Mouse (Mus musculus): ENCODE measurements around the gene Ints3.

DNA sequence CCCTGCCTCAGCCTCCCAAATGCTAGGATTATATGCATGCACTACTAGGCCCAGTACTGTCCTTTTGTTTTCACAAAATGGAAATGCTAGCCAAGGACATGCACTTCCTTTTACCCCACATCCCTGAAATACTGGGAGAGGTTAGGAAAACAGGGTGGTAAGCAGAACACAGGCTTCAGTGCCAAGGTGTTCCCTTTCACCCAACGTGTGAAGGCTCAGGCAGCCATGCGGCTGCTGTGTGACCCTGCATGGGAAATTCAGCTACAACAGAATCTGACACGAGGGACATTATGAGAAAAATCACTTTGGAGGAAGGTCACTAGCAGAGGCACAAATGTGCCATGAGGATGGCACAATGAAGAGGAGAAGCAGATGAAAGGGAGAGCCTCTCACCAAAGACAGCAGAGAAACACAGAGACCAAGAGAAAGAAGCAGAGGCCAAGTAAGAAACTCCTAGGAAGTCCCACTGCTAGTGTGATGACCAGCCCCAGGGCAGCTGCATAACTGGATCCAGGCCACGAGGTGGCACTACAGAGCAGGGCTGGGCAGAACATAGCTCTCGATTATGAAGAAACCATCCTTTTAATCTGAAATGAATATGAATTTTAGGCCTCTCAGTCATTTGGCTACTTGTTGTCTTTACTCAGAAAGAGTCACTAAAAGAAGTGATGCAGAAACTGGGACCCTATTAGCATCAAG, 21.0 kb downstream of the Ints3 start:
- no peak for TF ChIP-seq GATA1 (IDR thresholded peaks at IDR 0.05; ENCODE audit: borderline replicate concordance, low read length)
- no peak for TF ChIP-seq FLI1 (IDR thresholded peaks at IDR 0.05; ENCODE audit: low read length)
